Mouse (Mus musculus): ENCODE measurements around the gene Lhx5. TPM values are rescaled to one million over a fixed set of nuclear protein-coding genes. Genes with fewer than 3 reads are reported as not detected.

The Lhx5 gene
- polyA plus RNA-seq, 1 experiment from 2014 or later = 45.2 TPM

Other genes starting within 250 kb of the Lhx5 start
- gene Sdsl, start 41.1 kb downstream of the Lhx5 start, polyA plus RNA-seq (2016; fragmentation: Nextera tagmentation; extraction: Ambion mirVana) = 6.4 and 7.5 TPM in 2 replicates
- gene Sds, start 44.8 kb downstream of the Lhx5 start, polyA plus RNA-seq (2016; fragmentation: Nextera tagmentation; extraction: Ambion mirVana) = not detected in 2 replicates
- gene Plbd2, start 71.9 kb downstream of the Lhx5 start, polyA plus RNA-seq (2016; fragmentation: Nextera tagmentation; extraction: Ambion mirVana) = 31.5 and 36.2 TPM in 2 replicates
- gene Slc8b1, start 79.5 kb downstream of the Lhx5 start, polyA plus RNA-seq (2016; fragmentation: Nextera tagmentation; extraction: Ambion mirVana) = 3.1 TPM in 2 replicates
- gene Tpcn1, start 157.0 kb downstream of the Lhx5 start, polyA plus RNA-seq (2016; fragmentation: Nextera tagmentation; extraction: Ambion mirVana) = 12.9 and 14.2 TPM in 2 replicates
- gene Iqcd, start 157.3 kb downstream of the Lhx5 start, polyA plus RNA-seq (2016; fragmentation: Nextera tagmentation; extraction: Ambion mirVana) = 0.60 and 1.7 TPM in 2 replicates
- gene Rita1, start 180.9 kb downstream of the Lhx5 start, polyA plus RNA-seq (2016; fragmentation: Nextera tagmentation; extraction: Ambion mirVana) = 15.5 and 16.0 TPM in 2 replicates
- gene Ddx54, start 181.0 kb downstream of the Lhx5 start, polyA plus RNA-seq (2016; fragmentation: Nextera tagmentation; extraction: Ambion mirVana) = 51.8 and 53.0 TPM in 2 replicates
- not detected in 2 replicates for gene Cfap73, start 202.5 kb downstream of the Lhx5 start, polyA plus RNA-seq (2016; fragmentation: Nextera tagmentation; extraction: Ambion mirVana)
- not detected in 2 replicates for gene Rasal1, start 217.1 kb downstream of the Lhx5 start, polyA plus RNA-seq (2016; fragmentation: Nextera tagmentation; extraction: Ambion mirVana)